Mouse (Mus musculus): ENCODE results near the gene Ephb2.

DNA sequence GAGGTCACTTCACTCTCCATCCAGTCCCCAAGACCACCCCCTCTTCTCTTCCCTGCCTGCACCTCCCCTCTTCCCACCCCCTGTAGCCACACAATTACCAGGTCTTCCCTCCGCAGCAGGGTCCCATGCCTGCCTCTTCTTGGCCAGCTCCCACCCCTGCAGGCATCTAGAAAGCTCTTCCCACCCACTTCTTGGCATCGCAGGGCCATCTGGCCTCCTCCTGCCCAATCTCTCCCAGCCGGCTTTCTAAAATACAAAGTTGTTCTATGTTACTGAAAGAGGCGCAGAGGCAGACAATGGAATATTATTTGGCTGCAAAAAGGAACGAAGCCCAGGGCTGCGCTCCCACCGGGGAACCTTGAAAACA is 136.7 kb downstream of the Ephb2 start:
- TF ChIP-seq POLR2A (IDR thresholded peaks at IDR 0.05; ENCODE audit: low read depth, low read length) = no peak
- no peak for TF ChIP-seq CTCF (IDR thresholded peaks at IDR 0.05; ENCODE audit: extremely low read depth, insufficient read length, insufficient replicate concordance, low read depth, low read length)

Data from small intestine, adult 2 months (tissue).